Mouse (Mus musculus): ENCODE data around the gene Pbld2.

DNA sequence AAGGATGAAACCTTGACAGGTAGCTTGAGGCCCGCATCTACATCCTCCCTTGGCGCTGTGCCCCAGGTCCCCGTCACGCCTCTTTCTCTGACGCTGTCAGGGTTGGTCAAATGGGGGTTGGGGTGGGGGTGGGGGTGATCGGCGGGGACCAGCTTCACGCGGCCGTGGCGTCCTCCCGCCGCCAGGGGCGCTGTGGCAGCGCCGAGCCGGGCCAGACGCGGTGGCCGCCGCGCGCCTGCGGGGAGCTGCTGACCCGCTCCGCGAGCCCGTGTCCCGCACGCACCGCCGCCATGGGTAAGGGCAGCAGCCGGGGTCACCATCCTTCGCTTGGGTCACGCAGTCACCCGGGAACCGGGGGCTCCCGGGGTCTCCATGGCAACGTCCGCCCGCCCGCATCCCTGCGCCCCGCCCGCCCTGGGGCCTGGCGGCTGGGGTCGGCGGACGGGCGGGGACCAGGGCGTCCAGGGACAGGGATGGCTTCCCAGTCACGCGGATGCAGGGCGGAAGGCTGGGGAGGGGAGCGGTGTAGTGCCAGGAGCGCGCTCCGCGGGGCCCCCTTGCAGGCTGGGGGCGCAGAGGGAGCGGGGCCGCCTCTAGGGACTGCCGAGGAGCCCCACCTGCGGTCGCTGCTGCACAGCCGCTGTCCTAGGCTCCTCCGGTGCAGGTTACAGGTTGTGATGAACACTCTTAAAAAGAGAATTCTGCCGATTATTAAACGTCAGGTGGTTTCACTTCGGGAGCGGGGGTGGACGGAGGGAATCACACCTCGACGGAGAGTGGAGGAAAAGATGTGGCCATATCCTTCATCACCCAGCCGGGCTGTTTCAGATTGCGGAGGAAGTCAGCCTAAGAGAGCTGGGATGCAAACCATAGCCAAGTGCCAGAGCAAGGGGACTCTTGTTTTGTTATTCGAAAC lies 43.8 kb upstream of the Pbld2 start, which contains the start of gene Rufy2:
- peak; percentile 66 for TF ChIP-seq CTCF (IDR thresholded peaks at IDR 0.05; ENCODE audit: low read depth)
- TF ChIP-seq EP300 (optimal IDR thresholded peaks at IDR 0.05) = no peak

Data from stomach, postnatal 0 days (tissue).